Mouse (Mus musculus) CH12.LX (cell line): ENCODE data around the gene Ndufb3. TPM values are rescaled to one million over a fixed set of nuclear protein-coding genes. Genes with fewer than 3 reads are reported as not detected.

Experiments used
- DNase-seq: peaks from one replicate; pipeline ENCODE4 v3.0.0-alpha.2; 2013; ENCODE audit errors: extremely low read depth
- H3K27ac ChIP-seq: 2 replicates; pipeline ENCODE4 v1.5.1; 2012; ENCODE audit warnings: low read depth, mild to moderate bottlenecking, control low read depth, moderate library complexity; ENCODE audit not compliant: insufficient read depth
- H3K27me3 ChIP-seq: replicated peaks from 2 replicates; pipeline ENCODE3; 2012; ENCODE audit warnings: inconsistent platforms
- H3K36me3 ChIP-seq, 2 experiments: replicated peaks in 1 of 2; 2 replicates each; pipeline versions ENCODE3 to v1.6.1; 2012; ENCODE audit warnings: inconsistent platforms in 1 of 2, low read length in 1 of 2, mild to moderate bottlenecking in 1 of 2, mixed read lengths in 1 of 2, moderate library complexity in 1 of 2; ENCODE audit not compliant: control insufficient read depth in 1 of 2, insufficient read depth in 1 of 2
- H3K4me1 ChIP-seq, 2 experiments: 2 replicates each; pipeline ENCODE4 v1.6.1; 2012; ENCODE audit warnings: inconsistent platforms in 1 of 2, moderate library complexity in 1 of 2; ENCODE audit not compliant: insufficient read depth in 2 of 2, control insufficient read depth in 1 of 2
- H3K4me2 ChIP-seq: 2 replicates; pipeline ENCODE4 v1.6.1; 2012; ENCODE audit warnings: low read depth, mild to moderate bottlenecking, control low read depth; ENCODE audit not compliant: poor library complexity, insufficient read depth, severe bottlenecking
- H3K4me3 ChIP-seq, 3 experiments: fragments of 150-350 bp in 1 of 3; sonication (generic) in 1 of 3; replicated peaks in 1 of 3; 2 replicates each; pipeline versions ENCODE3 to v1.5.1; 2011 to 2012; ENCODE audit warnings: low read depth in 2 of 3, low read length in 2 of 3, mild to moderate bottlenecking in 2 of 3, moderate library complexity in 2 of 3, control low read depth in 1 of 3, improper control_type of control experiment in 1 of 3, inconsistent platforms in 1 of 3, mixed read lengths in 1 of 3; ENCODE audit not compliant: poor library complexity in 1 of 3
- H3K79me2 ChIP-seq: replicated peaks from 2 replicates; pipeline ENCODE4 v1.6.1; 2012; ENCODE audit warnings: mild to moderate bottlenecking, moderate library complexity; ENCODE audit not compliant: control insufficient read depth, poor library complexity, insufficient read depth, severe bottlenecking; ENCODE audit errors: extremely low read depth
- H3K9ac ChIP-seq: 2 replicates; pipeline ENCODE4 v1.6.1; 2012; ENCODE audit warnings: low read depth, mild to moderate bottlenecking, control low read depth, moderate library complexity; ENCODE audit not compliant: insufficient read depth
- H3K9me3 ChIP-seq: replicated peaks from 2 replicates; pipeline ENCODE3; 2012; ENCODE audit warnings: low read length, inconsistent platforms, mixed read lengths
- BHLHE40 ChIP-seq: IDR thresholded peaks from 2 replicates; pipeline ENCODE4 v1.6.1; 2011; ENCODE audit warnings: mild to moderate bottlenecking, low read depth, low read length, improper control_type of control experiment
- CHD1 ChIP-seq: IDR thresholded peaks from 2 replicates; pipeline ENCODE4 v1.6.1; 2012; ENCODE audit warnings: low read depth, low read length, improper control_type of control experiment, inconsistent platforms
- CHD2 ChIP-seq: IDR thresholded peaks from 2 replicates; pipeline ENCODE4 v1.6.1; 2011; ENCODE audit warnings: low read length, improper control_type of control experiment
- E2F4 ChIP-seq: IDR thresholded peaks from 2 replicates; pipeline ENCODE4 v1.6.1; 2011; ENCODE audit warnings: low read depth, low read length, improper control_type of control experiment; ENCODE audit not compliant: insufficient replicate concordance
- ELF1 ChIP-seq: IDR thresholded peaks from 2 replicates; pipeline ENCODE4 v1.6.1; 2014; ENCODE audit warnings: low read depth, mild to moderate bottlenecking, inconsistent platforms, low read length, improper control_type of control experiment
- HCFC1 ChIP-seq: IDR thresholded peaks from 2 replicates; pipeline ENCODE4 v1.6.1; 2012; ENCODE audit warnings: low read depth, mild to moderate bottlenecking, inconsistent platforms, low read length, improper control_type of control experiment
- JUND ChIP-seq: conservative IDR thresholded peaks from 2 replicates; pipeline ENCODE4 v1.6.1; 2011; ENCODE audit warnings: low read depth, low read length, improper control_type of control experiment
- MEF2A ChIP-seq: IDR thresholded peaks from 2 replicates; pipeline ENCODE4 v1.6.1; 2014; ENCODE audit warnings: low read depth, mild to moderate bottlenecking, inconsistent platforms, low read length, improper control_type of control experiment, borderline replicate concordance
- MYC ChIP-seq: IDR thresholded peaks from 2 replicates; pipeline ENCODE4 v1.6.1; 2011; ENCODE audit warnings: low read depth, mild to moderate bottlenecking, improper control_type of control experiment, low read length
- NRF1 ChIP-seq: IDR thresholded peaks from 2 replicates; pipeline ENCODE4 v1.6.1; 2014; ENCODE audit warnings: low read depth, mild to moderate bottlenecking, inconsistent platforms, low read length, improper control_type of control experiment, moderate library complexity
- POLR2A ChIP-seq: IDR thresholded peaks from 2 replicates; pipeline ENCODE4 v1.6.1; 2011; ENCODE audit warnings: low read depth, mild to moderate bottlenecking, improper control_type of control experiment, low read length
- RAD21 ChIP-seq: IDR thresholded peaks from 2 replicates; pipeline ENCODE4 v1.6.1; 2011; ENCODE audit warnings: low read depth, mild to moderate bottlenecking, low read length, improper control_type of control experiment, moderate library complexity
- RCOR1 ChIP-seq: conservative IDR thresholded peaks from 2 replicates; pipeline ENCODE4 v1.6.1; 2012; ENCODE audit warnings: low read depth, mild to moderate bottlenecking, inconsistent platforms, low read length, improper control_type of control experiment
- TBP ChIP-seq: conservative IDR thresholded peaks from 2 replicates; pipeline ENCODE4 v1.6.1; 2011; ENCODE audit warnings: low read depth, low read length, improper control_type of control experiment
- USF2 ChIP-seq: conservative IDR thresholded peaks from 2 replicates; pipeline ENCODE4 v1.6.1; 2011; ENCODE audit warnings: low read depth, low read length, improper control_type of control experiment
- ZC3H11A ChIP-seq: IDR thresholded peaks from 2 replicates; pipeline ENCODE4 v1.6.1; 2012; ENCODE audit warnings: low read depth, mild to moderate bottlenecking, inconsistent platforms, low read length, improper control_type of control experiment
- ZKSCAN1 ChIP-seq: IDR thresholded peaks from 2 replicates; pipeline ENCODE4 v1.6.1; 2012; ENCODE audit warnings: low read depth, inconsistent platforms, low read length, improper control_type of control experiment, borderline replicate concordance
- ZMIZ1 ChIP-seq: IDR thresholded peaks from 2 replicates; pipeline ENCODE4 v1.6.1; 2012; ENCODE audit warnings: low read depth, mild to moderate bottlenecking, inconsistent platforms, low read length, improper control_type of control experiment
- dilution Hi-C: fragments of 300-500 bp; cut with MboI; formaldehyde crosslinking; loops from 2 replicates; pipeline ENCODE4 v1.14.3; 2020; ENCODE audit warnings: low sequenced_read_pairs; ENCODE audit not compliant: extremely low pct_unique_long_range_greater_than_20kb, extremely low pct_ligation_motif_present
- in situ Hi-C: fragments of 300-500 bp; cut with MboI; formaldehyde crosslinking; loops from 3 replicates; pipeline ENCODE4 v1.14.3; 2019; ENCODE audit warnings: low sequenced_read_pairs, low pct_ligation_motif_present, low pct_unique_long_range_greater_than_20kb, mixed read lengths
- polyA plus RNA-seq: library from polyadenylated mRNA; unstranded; fragments of >175 nt; gene quantifications from 2 replicates; pipeline ENCODE4 v1.2.1, GENCODE M21; 2012; ENCODE audit warnings: low read depth; ENCODE audit not compliant: insufficient read length
- total RNA-seq, 2 experiments: library from RNA; depleted of rRNA; stranded (reverse); fragments of 300-350 nt in 1 of 2; fragments of >200 nt in 1 of 2; gene quantifications; 2 replicates each; pipeline ENCODE4 v1.2.3; 2012 to 2014

Gene Ndufb3
- total and polyA plus RNA-seq, 3 experiments, result 62.9 to 184 (median 139) TPM

DNA sequence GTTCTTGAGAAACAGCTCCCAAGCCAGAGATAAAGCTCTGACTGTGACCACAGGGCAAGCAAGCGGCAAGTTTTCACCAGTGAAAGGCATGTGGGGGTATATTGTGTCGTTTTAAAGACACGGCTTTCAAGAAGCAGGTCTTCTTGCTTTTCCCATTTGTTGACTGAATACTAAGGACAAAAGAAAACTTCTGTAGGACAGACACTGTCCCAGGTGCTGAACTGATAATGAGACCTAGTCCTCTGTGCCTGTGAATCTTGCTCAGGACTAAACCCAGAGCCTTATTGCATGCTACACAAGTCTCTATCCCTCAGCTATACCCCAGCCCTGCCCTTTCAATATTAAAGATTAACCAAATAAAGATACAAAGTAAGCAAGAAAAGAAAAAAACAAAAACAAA, 30.0 kb downstream of the Ndufb3 start:
- no peak for TF ChIP-seq ZKSCAN1
- TF ChIP-seq CHD1, result no peak
- TF ChIP-seq ELF1, result no peak
- no peak for TF ChIP-seq ZMIZ1
- no peak for TF ChIP-seq JUND
- peaks cover 0 to 8% of the 10 kb centered on the region in 2 experiments; a peak in 2 of 4 replicates for H3K4me1 ChIP-seq
- no peaks in the 10 kb centered on the region for H3K36me3 ChIP-seq
- H3K9me3 ChIP-seq, result peaks cover 4% of the 10 kb centered on the region
- no peak for DNase-seq
- H3K4me2 ChIP-seq, result no peak overlapping the region
- no peak overlapping the region for H3K27ac ChIP-seq
- dilution Hi-C loops, result no loop called here
- H3K27me3 ChIP-seq, result peaks cover 3% of the 10 kb centered on the region
- no peak overlapping the region for H3K9ac ChIP-seq
- H3K79me2 ChIP-seq, result no peaks in the 10 kb centered on the region
- no peak overlapping the region for H3K4me3 ChIP-seq
- in situ Hi-C loops, result no loop called here

DNA sequence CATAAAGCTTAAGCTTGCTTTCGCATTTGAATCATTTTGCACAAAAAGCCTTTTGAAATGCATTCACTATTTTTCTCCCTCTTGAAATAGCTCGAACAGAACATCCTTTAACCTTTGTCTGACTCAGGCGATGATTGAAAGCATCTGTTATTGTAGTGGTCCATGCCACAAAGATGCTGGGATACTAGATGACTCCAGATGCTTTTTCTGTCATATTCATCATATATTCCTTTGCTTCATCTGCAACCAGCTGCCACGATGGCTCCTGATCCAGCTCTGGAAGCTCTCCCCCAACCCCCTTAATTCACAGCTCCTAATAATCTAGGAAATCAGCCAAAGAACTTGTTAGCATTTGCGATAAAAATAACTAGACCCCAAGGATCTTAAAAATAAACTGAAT, 30.9 kb downstream of the Ndufb3 start:
- Histone ChIP-seq H3K4me1 (peaks cover 0 to 8% of the 10 kb centered on the region in 2 experiments; a peak in 2 of 4 replicates), H3K9ac (no peak overlapping the region), H3K9me3 (peaks cover 4% of the 10 kb centered on the region), H3K36me3 (no peaks in the 10 kb centered on the region), H3K79me2 (no peaks in the 10 kb centered on the region), H3K27ac (no peak overlapping the region), H3K4me3 (no peak overlapping the region), H3K27me3 (peaks cover 3% of the 10 kb centered on the region), H3K4me2 (no peak overlapping the region)
- TF ChIP-seq BHLHE40 (no peak), E2F4 (no peak), NRF1 (no peak), ZC3H11A (no peak), MEF2A (no peak), RCOR1 (no peak), CHD2 (no peak)
- DNase-seq, result no peak
- in situ Hi-C loops (no loop called here), dilution Hi-C loops (no loop called here)

- Histone ChIP-seq H3K36me3 (no peaks in the 10 kb centered on the region), H3K27ac (no peak overlapping the region), H3K4me2 (no peak overlapping the region), H3K27me3 (peaks cover 7% of the 10 kb centered on the region), H3K9me3 (peaks cover 4% of the 10 kb centered on the region), H3K9ac (no peak overlapping the region), H3K4me1 (peaks cover 0 to 8% of the 10 kb centered on the region in 2 experiments; a peak in 2 of 4 replicates), H3K79me2 (no peaks in the 10 kb centered on the region), H3K4me3 (no peak overlapping the region)
- dilution Hi-C loops, result no loop called here
- no peak for DNase-seq
- TF ChIP-seq TBP (no peak), CHD2 (no peak), POLR2A (no peak), USF2 (no peak), RAD21 (no peak), HCFC1 (no peak), NRF1 (no peak), MYC (no peak)
- in situ Hi-C loops, result no loop called here
Observed at GRCm38 (mm10) chr1:58617978-58618668, 31.9 kb downstream of the Ndufb3 start.
